Mouse (Mus musculus) heart, adult 2 months (tissue): ENCODE results near the gene Gm20388.

Experiments
- CTCF ChIP-seq: fragments of 200-600 bp; IDR thresholded peaks from 2 replicates; pipeline ENCODE4 v1.8.1; 2022; ENCODE audit warnings: antibody characterized with exemption, mild to moderate bottlenecking, moderate library complexity
- EP300 ChIP-seq: fragments of 200-500 bp; IDR thresholded peaks from 2 replicates; pipeline ENCODE4 v1.6.1; 2011; ENCODE audit warnings: low read depth, low read length, control low read depth; ENCODE audit not compliant: insufficient read depth

DNA sequence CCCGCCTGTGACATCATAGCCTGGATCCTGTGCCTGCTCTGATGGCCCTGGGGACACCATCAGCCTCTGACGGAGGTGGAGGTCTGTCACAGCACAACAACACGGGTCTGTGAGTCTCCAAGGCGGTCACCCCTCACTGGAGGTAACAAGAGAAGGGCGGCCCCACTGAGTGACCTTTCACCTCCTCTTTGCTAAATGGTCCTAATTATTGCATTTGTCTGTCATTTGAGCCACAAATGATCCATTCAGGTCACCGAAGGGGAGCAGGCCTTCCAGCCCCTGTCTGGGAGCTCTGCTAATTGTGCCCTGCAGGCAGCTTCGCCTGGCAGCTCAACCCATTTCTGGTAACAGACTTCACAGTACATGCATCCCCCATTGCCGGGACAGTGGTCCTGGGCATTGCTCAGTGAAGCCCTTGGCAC, 1048.8 kb downstream of the Gm20388 start:
- TF ChIP-seq CTCF (no peak), EP300 (no peak)
